Mouse (Mus musculus) CH12.LX (cell line): ENCODE data around the gene Focad. TPM values are rescaled to one million over a fixed set of nuclear protein-coding genes. Genes with fewer than 3 reads are reported as not detected.

Experiments
- DNase-seq: peaks from one replicate; pipeline ENCODE4 v3.0.0-alpha.2; 2013; ENCODE audit errors: extremely low read depth
- H3K27ac ChIP-seq: 2 replicates; pipeline ENCODE4 v1.5.1; 2012; ENCODE audit warnings: low read depth, mild to moderate bottlenecking, control low read depth, moderate library complexity; ENCODE audit not compliant: insufficient read depth
- H3K27me3 ChIP-seq: replicated peaks from 2 replicates; pipeline ENCODE3; 2012; ENCODE audit warnings: inconsistent platforms
- H3K36me3 ChIP-seq, 2 experiments: replicated peaks in 1 of 2; 2 replicates each; pipeline versions ENCODE3 to v1.6.1; 2012; ENCODE audit warnings: inconsistent platforms in 1 of 2, low read length in 1 of 2, mild to moderate bottlenecking in 1 of 2, mixed read lengths in 1 of 2, moderate library complexity in 1 of 2; ENCODE audit not compliant: control insufficient read depth in 1 of 2, insufficient read depth in 1 of 2
- H3K4me1 ChIP-seq, 2 experiments: 2 replicates each; pipeline ENCODE4 v1.6.1; 2012; ENCODE audit warnings: inconsistent platforms in 1 of 2, moderate library complexity in 1 of 2; ENCODE audit not compliant: insufficient read depth in 2 of 2, control insufficient read depth in 1 of 2
- H3K4me2 ChIP-seq: 2 replicates; pipeline ENCODE4 v1.6.1; 2012; ENCODE audit warnings: low read depth, mild to moderate bottlenecking, control low read depth; ENCODE audit not compliant: poor library complexity, insufficient read depth, severe bottlenecking
- H3K4me3 ChIP-seq, 3 experiments: fragments of 150-350 bp in 1 of 3; sonication (generic) in 1 of 3; replicated peaks in 1 of 3; 2 replicates each; pipeline versions ENCODE3 to v1.5.1; 2011 to 2012; ENCODE audit warnings: low read depth in 2 of 3, low read length in 2 of 3, mild to moderate bottlenecking in 2 of 3, moderate library complexity in 2 of 3, control low read depth in 1 of 3, improper control_type of control experiment in 1 of 3, inconsistent platforms in 1 of 3, mixed read lengths in 1 of 3; ENCODE audit not compliant: poor library complexity in 1 of 3
- H3K79me2 ChIP-seq: replicated peaks from 2 replicates; pipeline ENCODE4 v1.6.1; 2012; ENCODE audit warnings: mild to moderate bottlenecking, moderate library complexity; ENCODE audit not compliant: control insufficient read depth, poor library complexity, insufficient read depth, severe bottlenecking; ENCODE audit errors: extremely low read depth
- H3K9ac ChIP-seq: 2 replicates; pipeline ENCODE4 v1.6.1; 2012; ENCODE audit warnings: low read depth, mild to moderate bottlenecking, control low read depth, moderate library complexity; ENCODE audit not compliant: insufficient read depth
- H3K9me3 ChIP-seq: replicated peaks from 2 replicates; pipeline ENCODE3; 2012; ENCODE audit warnings: low read length, inconsistent platforms, mixed read lengths
- CHD2 ChIP-seq: IDR thresholded peaks from 2 replicates; pipeline ENCODE4 v1.6.1; 2011; ENCODE audit warnings: low read length, improper control_type of control experiment
- ELF1 ChIP-seq: IDR thresholded peaks from 2 replicates; pipeline ENCODE4 v1.6.1; 2014; ENCODE audit warnings: low read depth, mild to moderate bottlenecking, inconsistent platforms, low read length, improper control_type of control experiment
- EP300 ChIP-seq: IDR thresholded peaks from 2 replicates; pipeline ENCODE4 v1.6.1; 2011; ENCODE audit warnings: low read length, improper control_type of control experiment
- ETS1 ChIP-seq: conservative IDR thresholded peaks from 2 replicates; pipeline ENCODE4 v1.6.1; 2012; ENCODE audit warnings: low read depth, mild to moderate bottlenecking, inconsistent platforms, low read length, improper control_type of control experiment, moderate library complexity
- GABPA ChIP-seq: IDR thresholded peaks from 2 replicates; pipeline ENCODE4 v1.6.1; 2012; ENCODE audit warnings: low read depth, low read length, improper control_type of control experiment, inconsistent platforms; ENCODE audit not compliant: insufficient replicate concordance
- HCFC1 ChIP-seq: IDR thresholded peaks from 2 replicates; pipeline ENCODE4 v1.6.1; 2012; ENCODE audit warnings: low read depth, mild to moderate bottlenecking, inconsistent platforms, low read length, improper control_type of control experiment
- IRF4 ChIP-seq: IDR thresholded peaks from 2 replicates; pipeline ENCODE4 v1.6.1; 2014; ENCODE audit warnings: low read depth, mild to moderate bottlenecking, inconsistent platforms, low read length, improper control_type of control experiment
- JUN ChIP-seq: IDR thresholded peaks from 2 replicates; pipeline ENCODE4 v1.6.1; 2011; ENCODE audit warnings: low read depth, mild to moderate bottlenecking, low read length, improper control_type of control experiment, moderate library complexity; ENCODE audit not compliant: insufficient read depth
- JUND ChIP-seq: conservative IDR thresholded peaks from 2 replicates; pipeline ENCODE4 v1.6.1; 2011; ENCODE audit warnings: low read depth, low read length, improper control_type of control experiment
- KAT2A ChIP-seq: IDR thresholded peaks from 2 replicates; pipeline ENCODE4 v1.6.1; 2012; ENCODE audit warnings: low read length, improper control_type of control experiment, inconsistent platforms; ENCODE audit not compliant: insufficient replicate concordance
- MAX ChIP-seq: IDR thresholded peaks from 2 replicates; pipeline ENCODE4 v1.6.1; 2011; ENCODE audit warnings: low read length, improper control_type of control experiment
- MAZ ChIP-seq: IDR thresholded peaks from 2 replicates; pipeline ENCODE4 v1.6.1; 2012; ENCODE audit warnings: low read depth, mild to moderate bottlenecking, inconsistent platforms, low read length, improper control_type of control experiment, moderate library complexity
- MEF2A ChIP-seq: IDR thresholded peaks from 2 replicates; pipeline ENCODE4 v1.6.1; 2014; ENCODE audit warnings: low read depth, mild to moderate bottlenecking, inconsistent platforms, low read length, improper control_type of control experiment, borderline replicate concordance
- MXI1 ChIP-seq: IDR thresholded peaks from 2 replicates; pipeline ENCODE4 v1.6.1; 2011; ENCODE audit warnings: mild to moderate bottlenecking, low read depth, low read length, improper control_type of control experiment
- NELFE ChIP-seq: IDR thresholded peaks from 2 replicates; pipeline ENCODE4 v1.6.1; 2011; ENCODE audit warnings: low read depth, low read length, improper control_type of control experiment
- NRF1 ChIP-seq: IDR thresholded peaks from 2 replicates; pipeline ENCODE4 v1.6.1; 2014; ENCODE audit warnings: low read depth, mild to moderate bottlenecking, inconsistent platforms, low read length, improper control_type of control experiment, moderate library complexity
- POLR2AphosphoS2 ChIP-seq: IDR thresholded peaks from 2 replicates; pipeline ENCODE4 v1.6.1; 2011; ENCODE audit warnings: low read depth, low read length, improper control_type of control experiment
- SIN3A ChIP-seq: IDR thresholded peaks from 2 replicates; pipeline ENCODE4 v1.6.1; 2012; ENCODE audit warnings: low read length, improper control_type of control experiment, inconsistent platforms
- USF1 ChIP-seq: IDR thresholded peaks from 2 replicates; pipeline ENCODE4 v1.6.1; 2014; ENCODE audit warnings: low read depth, mild to moderate bottlenecking, inconsistent platforms, low read length, improper control_type of control experiment
- USF2 ChIP-seq: conservative IDR thresholded peaks from 2 replicates; pipeline ENCODE4 v1.6.1; 2011; ENCODE audit warnings: low read depth, low read length, improper control_type of control experiment
- ZNF384 ChIP-seq: IDR thresholded peaks from 2 replicates; pipeline ENCODE4 v1.6.1; 2012; ENCODE audit warnings: low read depth, low read length, improper control_type of control experiment, inconsistent platforms
- dilution Hi-C: fragments of 300-500 bp; cut with MboI; formaldehyde crosslinking; loops from 2 replicates; pipeline ENCODE4 v1.14.3; 2020; ENCODE audit warnings: low sequenced_read_pairs; ENCODE audit not compliant: extremely low pct_unique_long_range_greater_than_20kb, extremely low pct_ligation_motif_present
- in situ Hi-C: fragments of 300-500 bp; cut with MboI; formaldehyde crosslinking; loops from 3 replicates; pipeline ENCODE4 v1.14.3; 2019; ENCODE audit warnings: low sequenced_read_pairs, low pct_ligation_motif_present, low pct_unique_long_range_greater_than_20kb, mixed read lengths
- polyA plus RNA-seq: library from polyadenylated mRNA; unstranded; fragments of >175 nt; gene quantifications from 2 replicates; pipeline ENCODE4 v1.2.1, GENCODE M21; 2012; ENCODE audit warnings: low read depth; ENCODE audit not compliant: insufficient read length
- total RNA-seq, 2 experiments: library from RNA; depleted of rRNA; stranded (reverse); fragments of 300-350 nt in 1 of 2; fragments of >200 nt in 1 of 2; gene quantifications; 2 replicates each; pipeline ENCODE4 v1.2.3; 2012 to 2014

The Focad gene
- total and polyA plus RNA-seq, 3 experiments = 17.3 to 18.9 (median 18.2) TPM

- dilution Hi-C loops = no loop called here
- in situ Hi-C loops = loop anchor here (25.0 kb wide), 3 partner anchors 288 to 963 kb away; partner anchors contain the start of gene Mllt3
- no peaks in the 10 kb centered on the region for H3K27me3 ChIP-seq
- H3K9ac ChIP-seq = no peak overlapping the region
- no peak for TF ChIP-seq IRF4
- no peak for TF ChIP-seq ZNF384
- no peak for TF ChIP-seq NELFE
- TF ChIP-seq JUN = no peak
- TF ChIP-seq POLR2AphosphoS2 = no peak
- TF ChIP-seq EP300 = no peak
- no peak for TF ChIP-seq SIN3A
- no peak for TF ChIP-seq JUND
- no peak for TF ChIP-seq NRF1
- TF ChIP-seq ETS1 = no peak
- no peak for TF ChIP-seq GABPA
- TF ChIP-seq MAZ = no peak
- TF ChIP-seq MXI1 = no peak
- no peak for TF ChIP-seq MEF2A
- no peak for TF ChIP-seq MAX
- TF ChIP-seq KAT2A = no peak
- TF ChIP-seq HCFC1 = no peak
- TF ChIP-seq ELF1 = no peak
- TF ChIP-seq, all 38 proteins: peak for 0
- H3K79me2 ChIP-seq = no peaks in the 10 kb centered on the region
- peaks cover 0 to 11% of the 10 kb centered on the region in 2 experiments for H3K36me3 ChIP-seq
- H3K4me1 ChIP-seq = peaks cover 0 to 3% of the 10 kb centered on the region in 2 experiments; a peak in 1 of 4 replicates
- no peaks in the 10 kb centered on the region for H3K9me3 ChIP-seq
- no peak for DNase-seq
- no peak overlapping the region for H3K27ac ChIP-seq
- no peak overlapping the region for H3K4me3 ChIP-seq
- no peak overlapping the region for H3K4me2 ChIP-seq
Observed at GRCm38 (mm10) chr4:88325392-88325791, 231.0 kb downstream of the Focad start.

GRCm38 (mm10) chr4:88334533-88334932 lies 240.1 kb downstream of the Focad start:
- peaks cover 0 to 6% of the 10 kb centered on the region in 2 experiments; a peak in 1 of 4 replicates for H3K4me1 ChIP-seq
- H3K27ac ChIP-seq = no peak overlapping the region
- H3K27me3 ChIP-seq = no peaks in the 10 kb centered on the region
- peaks cover 0 to 9% of the 10 kb centered on the region in 2 experiments for H3K36me3 ChIP-seq
- no peaks in the 10 kb centered on the region for H3K79me2 ChIP-seq
- no peak overlapping the region for H3K4me2 ChIP-seq
- DNase-seq = no peak
- TF ChIP-seq MAX = no peak
- no peak for TF ChIP-seq ETS1
- no peak for TF ChIP-seq USF2
- TF ChIP-seq USF1 = no peak
- no peak for TF ChIP-seq JUN
- TF ChIP-seq MAZ = no peak
- no peak for TF ChIP-seq CHD2
- TF ChIP-seq NELFE = no peak
- TF ChIP-seq, all 38 proteins: peak for 0
- dilution Hi-C loops = no loop called here
- H3K9me3 ChIP-seq = no peaks in the 10 kb centered on the region
- no peak overlapping the region for H3K4me3 ChIP-seq
- no peak overlapping the region for H3K9ac ChIP-seq
- in situ Hi-C loops = loop anchor here (25.0 kb wide), 3 partner anchors 297 to 972 kb away; partner anchors contain the start of gene Mllt3
